Mouse (Mus musculus) left cerebral cortex, adult 2 months (tissue): ENCODE measurements around the gene Stat2. TPM values are rescaled to one million over a fixed set of nuclear protein-coding genes. Genes with fewer than 3 reads are reported as not detected.
A peak's percentile ranks its signal among the peaks of the same experiment; 100 is the strongest.
"Not testable (repeated sequence)": the region's sequence is repeated elsewhere in the genome, so short reads cannot be mapped to it uniquely, and the experiment has no call there.

Experiments
- DNase-seq, 2 experiments: peaks; one replicate each; pipeline ENCODE4 v3.0.0; 2021 to 2022; ENCODE audit warnings: low spot score in 2 of 2, mixed read lengths in 1 of 2; ENCODE audit errors: extremely low spot score in 1 of 2
- H3K27ac ChIP-seq: fragments of 200-600 bp; 2 replicates; pipeline ENCODE4 v1.8.1; 2022
- H3K4me3 ChIP-seq: fragments of 200-600 bp; 2 replicates; pipeline ENCODE4 v1.8.1; 2022
- CTCF ChIP-seq: fragments of 200-600 bp; IDR thresholded peaks from 2 replicates; pipeline ENCODE4 v1.8.1; 2022; ENCODE audit warnings: antibody characterized with exemption, mild to moderate bottlenecking, moderate library complexity
- intact Hi-C: fragments of 180-260 bp; cut with DNase I; formaldehyde crosslinking; loops from one replicate; pipeline ENCODE4 v1.15.1; 2025
- total RNA-seq, 2 experiments: library from RNA; stranded (reverse); gene quantifications; 2 replicates each; pipeline ENCODE4 v1.2.3; 2021

Stat2 gene
- total RNA-seq, 2 experiments from 2014 or later: 29.2 to 31.5 TPM

DNA sequence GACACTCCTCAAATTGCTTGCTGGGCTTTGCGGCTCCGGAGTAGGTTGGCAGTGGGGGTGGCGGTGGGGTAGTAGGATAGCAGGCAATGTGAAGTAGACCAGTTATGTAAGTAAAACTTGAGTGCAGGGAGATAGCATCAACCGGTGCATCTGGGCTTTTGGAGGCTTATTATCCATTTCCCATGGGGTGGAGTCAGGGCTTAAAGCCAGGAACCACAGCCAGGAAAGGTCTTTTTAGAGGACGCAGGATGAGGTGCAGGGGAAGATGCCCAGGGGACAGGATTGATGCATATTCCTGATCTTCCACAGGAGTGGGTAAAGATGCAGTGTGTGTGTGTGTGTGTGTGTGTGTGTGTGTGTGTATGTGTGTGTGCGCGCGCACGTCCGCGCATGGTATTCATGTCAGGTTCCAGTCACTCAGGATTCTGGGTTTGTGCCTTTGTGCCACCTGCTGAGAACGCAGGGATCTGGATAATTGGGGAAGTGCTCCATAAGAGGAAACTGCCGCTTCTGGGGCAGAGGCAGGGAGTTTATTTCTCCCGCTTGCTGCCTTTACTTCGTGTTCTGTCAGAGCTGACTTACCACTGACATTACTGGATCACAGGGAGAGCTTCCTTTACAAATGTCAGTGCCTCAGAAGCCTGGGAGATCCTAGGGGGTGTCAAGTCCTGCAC lies 32.4 kb upstream of the Stat2 start:
- no peak for TF ChIP-seq CTCF
- no peak overlapping the region for H3K4me3 ChIP-seq
- peak in 1 of 2 experiments; percentile 30 for DNase-seq
- no peak overlapping the region for H3K27ac ChIP-seq
- intact Hi-C loops: no loop called here

DNA sequence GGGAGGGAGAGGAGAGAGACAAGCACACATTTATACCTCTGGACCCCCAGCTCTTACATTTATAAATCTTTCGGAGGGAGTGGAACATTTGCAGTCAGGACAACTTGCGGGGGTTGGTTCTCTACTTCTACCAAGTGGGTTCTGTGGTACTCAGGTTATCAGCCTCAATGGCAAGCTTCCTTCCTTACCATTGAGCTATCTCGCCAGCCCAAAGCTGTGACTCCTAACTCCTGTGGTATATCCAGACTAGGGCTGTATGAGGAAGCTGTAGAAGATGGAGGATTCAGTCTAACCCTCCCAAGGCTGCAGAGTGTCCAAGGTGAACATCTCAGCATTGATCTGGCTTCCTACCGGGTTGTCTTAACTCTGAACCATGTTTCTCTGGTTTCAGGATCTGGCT lies 31.2 kb upstream of the Stat2 start:
- intact Hi-C loops: no loop called here
- no peak for TF ChIP-seq CTCF
- DNase-seq: no peak
- Histone ChIP-seq H3K4me3 (no peak overlapping the region), H3K27ac (no peak overlapping the region)

DNA sequence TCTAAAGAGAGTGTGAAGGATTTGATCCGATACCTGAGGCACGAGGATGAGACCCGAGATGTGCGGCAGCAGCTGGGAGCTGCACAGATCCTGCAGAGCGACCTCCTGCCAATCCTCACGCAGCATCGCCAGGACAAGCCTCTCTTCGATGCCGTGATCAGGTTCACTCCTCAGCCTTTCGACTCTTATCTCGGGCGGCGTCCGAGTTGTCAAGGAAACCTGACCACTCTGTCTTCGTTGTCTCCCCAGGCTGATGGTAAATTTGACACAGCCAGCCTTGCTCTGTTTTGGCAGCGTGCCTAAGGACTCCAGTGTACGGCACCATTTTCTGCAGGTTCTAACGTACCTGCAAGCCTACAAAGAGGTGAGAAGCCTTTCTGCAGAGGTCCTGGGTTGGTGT lies 30.2 kb upstream of the Stat2 start:
- DNase-seq: no peak
- no peak for TF ChIP-seq CTCF
- Histone ChIP-seq H3K27ac (no peak overlapping the region), H3K4me3 (no peak overlapping the region)
- intact Hi-C loops: no loop called here

DNA sequence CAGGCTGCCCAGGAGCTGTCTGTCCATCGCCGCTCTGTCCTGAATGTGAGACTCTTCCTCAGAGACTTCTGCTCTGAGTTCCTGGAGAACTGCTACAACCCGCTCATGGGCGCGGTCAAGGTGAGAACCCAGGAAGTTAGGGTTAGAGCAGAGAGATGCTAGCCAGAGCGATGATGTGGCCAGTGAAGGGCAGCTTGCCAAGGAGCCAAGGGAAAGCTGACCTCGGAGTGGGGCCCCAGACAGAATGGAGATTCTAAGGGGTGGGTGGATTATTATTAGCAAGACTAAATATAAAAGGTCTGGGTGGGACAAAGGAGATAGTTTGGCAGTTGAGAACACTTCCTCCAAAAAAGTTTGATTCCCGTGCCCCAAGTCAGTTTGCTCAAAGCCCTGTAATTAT lies 27.1 kb upstream of the Stat2 start:
- TF ChIP-seq CTCF: no peak
- intact Hi-C loops: no loop called here
- Histone ChIP-seq H3K4me3 (no peak overlapping the region), H3K27ac (no peak overlapping the region)
- DNase-seq: no peak

DNA sequence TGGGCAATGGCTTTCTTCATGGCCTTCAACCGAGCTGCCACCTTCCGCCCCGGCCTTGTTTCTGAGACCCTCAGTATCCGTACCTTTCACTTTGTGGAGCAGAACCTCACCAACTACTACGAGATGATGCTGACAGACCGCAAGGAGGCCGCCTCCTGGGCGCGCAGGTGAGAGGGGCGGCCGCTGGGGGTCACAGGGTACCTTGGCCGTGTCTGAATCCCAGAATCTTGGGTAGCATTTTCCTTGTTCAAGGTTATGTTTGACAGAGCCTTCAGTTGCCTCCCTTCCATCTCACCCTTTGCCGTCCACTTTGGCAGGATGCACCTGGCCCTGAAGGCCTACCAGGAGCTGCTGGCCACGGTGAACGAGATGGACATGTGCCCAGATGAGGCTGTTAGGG lies 26.2 kb upstream of the Stat2 start:
- intact Hi-C loops: no loop called here
- H3K27ac ChIP-seq: no peak overlapping the region
- no peak for TF ChIP-seq CTCF
- no peak overlapping the region for H3K4me3 ChIP-seq
- DNase-seq: no peak

DNA sequence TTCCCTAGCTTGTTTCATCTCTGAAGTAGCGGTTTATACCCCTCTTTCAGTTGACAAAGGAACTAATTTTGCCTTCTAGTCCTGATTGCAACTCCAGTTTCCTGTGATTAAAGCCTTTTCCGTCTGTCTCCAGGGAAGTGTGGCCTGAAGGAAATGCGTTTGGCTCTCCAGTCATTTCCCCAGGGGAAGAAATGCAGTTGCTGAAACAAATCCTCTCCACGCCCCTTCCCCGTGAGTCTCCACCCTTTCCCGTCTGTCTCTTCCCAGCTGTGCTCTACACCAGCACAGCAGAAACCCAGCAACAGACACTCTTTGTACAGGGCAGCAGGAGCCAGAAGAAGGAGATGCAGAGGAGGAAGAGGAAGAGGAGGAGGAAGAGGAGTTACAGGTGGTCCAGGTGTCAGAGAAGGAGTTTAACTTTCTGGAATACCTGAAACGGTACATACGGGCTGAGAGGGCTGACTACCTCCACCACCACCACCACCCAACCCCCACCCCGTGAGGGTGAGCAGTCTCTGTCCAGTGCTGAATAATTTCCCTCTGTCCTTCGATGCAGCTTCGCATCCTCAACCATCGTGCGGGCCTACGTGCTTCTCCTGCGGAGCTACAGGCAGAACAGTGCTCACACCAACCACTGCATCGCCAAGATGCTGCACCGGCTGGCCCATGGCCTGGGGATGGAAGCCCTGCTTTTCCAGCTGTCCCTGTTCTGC lies 23.2 kb upstream of the Stat2 start:
- Histone ChIP-seq H3K27ac (no peak overlapping the region), H3K4me3 (no peak overlapping the region)
- no peak for DNase-seq
- intact Hi-C loops: no loop called here
- no peak for TF ChIP-seq CTCF

DNA sequence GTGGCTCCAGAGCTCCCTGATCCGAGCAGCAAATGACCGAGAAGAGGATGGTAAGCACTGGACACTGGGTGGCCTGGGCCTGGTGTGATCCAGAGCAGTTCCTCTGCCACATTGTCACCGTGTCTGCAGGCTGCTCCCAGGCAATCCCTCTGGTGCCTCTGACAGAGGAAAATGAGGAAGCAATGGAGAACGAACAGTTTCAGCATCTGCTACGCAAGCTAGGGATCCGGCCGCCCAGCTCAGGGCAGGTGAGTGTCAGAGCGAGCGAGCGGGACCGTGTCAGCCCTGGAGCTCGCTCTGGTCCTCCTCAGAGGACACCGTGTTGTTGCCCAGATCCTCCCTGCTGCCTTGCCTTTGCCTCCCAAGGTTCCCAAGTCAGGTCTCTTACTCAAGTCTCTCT lies 19.8 kb upstream of the Stat2 start:
- no peak overlapping the region for H3K4me3 ChIP-seq
- no peak overlapping the region for H3K27ac ChIP-seq
- intact Hi-C loops: no loop called here
- DNase-seq: no peak
- TF ChIP-seq CTCF: no peak

DNA sequence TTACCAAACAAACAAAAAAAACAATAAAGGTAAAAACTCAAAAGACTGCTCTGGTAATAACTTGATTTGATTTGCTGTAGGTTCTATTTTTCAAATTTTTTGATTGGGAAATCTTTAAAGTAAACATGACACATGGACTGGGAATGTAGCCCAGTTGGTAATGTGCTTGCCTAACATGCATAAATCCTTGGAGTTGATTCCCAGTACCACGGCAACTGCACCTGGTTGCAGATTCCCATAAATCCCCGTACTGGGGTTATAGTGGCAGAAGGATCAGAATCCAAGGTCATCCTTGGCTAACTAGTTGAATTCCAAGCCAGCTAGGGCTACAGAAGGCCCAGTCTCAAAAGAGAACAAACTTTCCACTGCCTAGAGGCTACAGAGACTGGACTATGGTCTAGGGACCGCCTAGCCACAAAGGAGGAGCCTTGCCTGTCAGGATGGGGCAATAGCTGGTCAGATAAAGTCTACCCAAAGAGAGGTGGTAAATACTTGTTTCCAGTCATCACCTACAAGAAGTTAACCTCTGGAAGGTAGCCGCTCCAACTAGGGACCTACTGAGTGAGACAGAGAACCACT lies 16.6 kb upstream of the Stat2 start, which contains the start of gene Apon:
TSS of gene Apon (plus strand) at position 420 of the 579 bp plus-strand sequence.
- no peak within 1 kb of the TSS for H3K4me3 ChIP-seq
- no peak for DNase-seq
- TF ChIP-seq CTCF: no peak
- intact Hi-C loops: no loop called here
- H3K27ac ChIP-seq: no peak within 1 kb of the TSS

DNA sequence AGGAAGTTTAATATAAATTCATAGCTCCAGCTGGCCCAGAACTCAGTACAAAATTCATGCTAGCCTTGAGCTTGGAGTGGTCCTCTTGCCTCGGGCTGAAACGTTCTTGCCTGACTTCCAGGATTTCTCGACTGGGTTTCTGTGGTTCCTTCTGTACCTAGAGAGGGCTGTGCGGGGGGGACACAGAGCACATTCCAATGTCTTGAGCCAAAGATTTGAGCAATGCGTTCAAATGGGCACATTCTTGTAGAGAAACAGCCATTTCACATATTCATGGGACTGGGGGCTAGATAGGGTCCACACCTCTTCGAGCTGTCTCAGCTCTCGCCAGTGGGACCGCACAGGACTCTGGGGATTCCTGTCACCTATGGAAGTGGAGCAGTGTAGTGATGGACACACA lies 14.4 kb upstream of the Stat2 start:
- no peak for DNase-seq
- Histone ChIP-seq H3K4me3 (no peak overlapping the region), H3K27ac (no peak overlapping the region)
- intact Hi-C loops: no loop called here
- TF ChIP-seq CTCF: no peak

DNA sequence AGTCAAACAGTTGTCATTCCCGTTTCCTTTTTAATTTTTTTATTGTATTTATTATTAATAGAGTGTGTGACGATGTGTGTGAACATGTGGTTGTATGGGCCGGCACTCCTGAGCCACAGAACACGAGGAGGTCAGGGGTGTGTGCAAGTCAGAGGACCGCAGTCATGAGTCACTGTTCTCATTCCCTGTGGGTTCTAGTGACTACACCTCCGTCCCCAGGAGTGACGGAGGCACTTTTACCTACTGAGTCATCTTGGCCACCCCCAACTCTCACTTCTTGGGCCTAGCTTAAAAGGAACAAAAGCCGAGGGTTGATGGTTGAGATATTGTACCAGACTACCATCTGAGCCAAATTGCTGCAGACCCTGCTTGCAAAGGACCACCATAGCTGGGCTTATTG lies 14.0 kb upstream of the Stat2 start:
- no peak for DNase-seq
- TF ChIP-seq CTCF: no peak
- intact Hi-C loops: no loop called here
- no peak overlapping the region for H3K27ac ChIP-seq
- no peak overlapping the region for H3K4me3 ChIP-seq

DNA sequence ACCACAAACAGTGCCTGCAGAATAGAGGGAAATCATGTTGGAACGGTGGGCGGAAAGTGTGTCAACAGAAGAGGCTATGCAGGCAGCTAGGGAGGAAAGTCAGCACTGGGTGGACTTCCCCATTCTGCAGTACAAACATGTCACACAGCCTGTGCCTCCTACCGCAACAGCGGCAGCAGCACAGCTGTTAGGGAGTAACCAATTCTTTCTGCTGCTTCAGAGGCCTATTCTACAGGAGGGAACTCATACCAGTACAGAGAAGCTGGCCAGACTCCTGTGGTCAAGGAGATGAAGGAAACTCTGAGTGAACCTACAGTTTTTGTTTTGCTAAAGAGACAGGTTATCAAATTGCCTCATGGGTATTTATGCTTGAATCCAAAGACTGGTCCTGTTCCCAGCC lies 11.4 kb upstream of the Stat2 start:
- intact Hi-C loops: no loop called here
- no peak overlapping the region for H3K27ac ChIP-seq
- DNase-seq: no peak
- no peak overlapping the region for H3K4me3 ChIP-seq
- TF ChIP-seq CTCF: no peak

DNA sequence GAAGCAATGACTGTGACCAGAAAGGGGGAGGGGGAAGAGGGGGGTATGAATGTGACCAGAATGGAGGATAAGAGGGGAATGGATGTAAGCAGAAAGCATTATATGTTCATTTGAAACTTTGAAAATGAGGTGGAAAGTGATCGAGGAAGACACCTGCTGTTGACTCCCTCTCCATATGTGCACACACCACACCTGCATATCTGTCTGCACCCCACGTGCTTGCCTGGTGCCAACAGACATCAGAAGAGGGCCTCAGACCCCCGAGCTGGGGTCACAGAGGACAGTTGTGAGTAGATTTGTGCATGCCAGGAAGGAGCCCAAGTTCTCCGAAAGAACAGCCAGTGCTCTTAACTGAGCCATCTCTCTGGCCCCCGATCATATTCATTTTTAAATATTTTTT lies 10.4 kb upstream of the Stat2 start:
- intact Hi-C loops: no loop called here
- H3K4me3 ChIP-seq: no peak overlapping the region
- DNase-seq: no peak
- H3K27ac ChIP-seq: no peak overlapping the region
- TF ChIP-seq CTCF: no peak

DNA sequence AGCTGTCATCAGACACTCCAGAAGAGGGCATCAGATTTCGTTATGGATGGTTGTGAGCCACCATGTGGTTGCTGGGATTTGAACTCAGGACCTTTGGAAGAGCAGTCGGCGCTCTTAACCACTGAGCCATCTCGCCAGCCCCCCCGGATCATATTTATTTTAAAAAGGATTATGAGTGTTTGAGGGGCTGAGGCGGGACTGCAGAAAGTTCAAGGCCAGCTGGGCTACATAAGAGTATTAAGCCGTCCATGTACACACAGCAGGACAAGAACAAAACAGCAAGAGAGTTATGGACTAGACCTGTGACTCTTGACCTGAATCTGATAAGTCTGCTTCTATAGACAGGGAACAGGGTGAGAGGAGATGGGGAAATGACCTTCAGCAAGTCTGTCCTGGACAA lies 10.0 kb upstream of the Stat2 start:
- DNase-seq, H3K27ac ChIP-seq, intact Hi-C loops, H3K4me3 ChIP-seq: not testable (repeated sequence)
